Mouse (Mus musculus) cerebellum, adult (tissue): ENCODE data around the gene Dennd6b.

Experiments used
- ATAC-seq: cut with Nextera tagmentation; 2 replicates; pipeline ENCODE4 v1.9.2; 2017; ENCODE audit warnings: mild to moderate bottlenecking, moderate library complexity, mixed read lengths; ENCODE audit not compliant: insufficient number of reproducible peaks, low FRiP score, low TSS enrichment

Gene Dennd6b

DNA sequence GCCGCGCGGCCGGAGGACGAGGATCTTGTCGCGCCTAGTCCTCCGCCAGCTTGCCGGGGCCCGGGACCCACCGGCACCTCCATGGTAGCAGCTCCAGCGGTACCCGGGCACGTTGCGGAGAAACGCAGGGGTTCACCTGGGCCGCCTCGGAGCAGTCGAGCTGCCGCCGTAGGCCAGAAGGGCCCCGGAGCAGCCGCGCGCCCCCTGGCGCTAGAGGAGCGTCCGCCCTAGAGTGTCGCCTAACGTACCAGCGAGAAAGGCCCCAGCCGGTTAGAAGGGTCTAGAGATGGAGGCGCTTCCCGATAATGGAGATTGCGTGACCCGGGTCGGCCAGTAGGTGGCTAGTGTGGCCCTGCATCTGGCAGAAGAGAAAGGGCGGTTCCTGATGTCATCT lies at the start of gene Dennd6b:
Gene Dennd6b, minus strand, starts transcription at position 184 of the 394 bp plus-strand sequence.
- ATAC-seq: peak; percentile 95

DNA sequence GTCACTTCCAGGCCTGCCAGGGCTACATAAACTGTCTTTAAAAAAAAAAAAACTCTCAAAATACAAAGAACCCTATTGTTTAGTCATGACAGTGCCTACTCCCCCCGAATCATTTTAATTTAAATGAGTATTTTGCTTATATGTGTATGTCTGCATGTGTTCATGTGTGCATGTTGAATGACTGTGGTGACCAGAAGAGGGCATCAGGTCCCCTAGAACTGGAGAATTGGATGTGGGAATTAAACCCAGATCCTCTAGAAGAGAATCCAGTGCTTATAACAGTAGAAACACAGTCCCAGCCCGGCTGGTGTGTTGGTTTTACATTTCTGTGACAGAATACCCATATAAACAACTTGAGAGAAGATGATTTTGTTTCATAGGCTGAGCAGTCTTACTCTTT lies 44.7 kb upstream of the Dennd6b start:
- ATAC-seq: no peak

DNA sequence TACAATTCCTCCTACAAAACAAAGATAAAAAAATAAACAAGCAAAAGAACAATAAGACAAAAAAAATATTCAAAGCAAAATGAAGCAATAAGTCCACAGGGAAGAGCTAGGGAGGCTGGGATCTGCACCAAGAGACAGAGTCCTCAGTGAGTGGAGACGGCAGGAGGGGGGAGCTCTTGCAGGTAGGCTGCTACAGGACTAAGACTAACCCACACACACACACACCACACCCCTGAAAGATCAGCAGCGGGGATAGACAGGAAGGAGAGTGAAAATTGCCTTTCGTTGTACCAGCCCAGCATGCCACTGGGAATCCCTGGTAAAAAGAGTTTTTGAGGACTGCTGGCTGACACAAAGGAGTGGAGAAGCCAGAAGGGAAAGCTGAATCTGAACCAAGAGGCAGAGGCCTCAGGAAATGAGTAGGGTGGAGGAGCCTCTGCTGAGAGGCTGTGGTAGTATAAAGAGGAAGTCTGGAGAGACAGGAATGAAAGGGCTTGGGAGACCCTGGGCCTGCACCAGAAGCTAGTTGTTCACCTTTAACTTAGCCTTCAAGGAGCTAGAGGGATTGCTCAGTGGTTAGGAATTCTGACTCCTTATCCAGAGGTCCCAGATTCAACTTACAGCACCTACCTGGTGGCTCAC lies 43.6 kb upstream of the Dennd6b start:
- ATAC-seq: no peak

DNA sequence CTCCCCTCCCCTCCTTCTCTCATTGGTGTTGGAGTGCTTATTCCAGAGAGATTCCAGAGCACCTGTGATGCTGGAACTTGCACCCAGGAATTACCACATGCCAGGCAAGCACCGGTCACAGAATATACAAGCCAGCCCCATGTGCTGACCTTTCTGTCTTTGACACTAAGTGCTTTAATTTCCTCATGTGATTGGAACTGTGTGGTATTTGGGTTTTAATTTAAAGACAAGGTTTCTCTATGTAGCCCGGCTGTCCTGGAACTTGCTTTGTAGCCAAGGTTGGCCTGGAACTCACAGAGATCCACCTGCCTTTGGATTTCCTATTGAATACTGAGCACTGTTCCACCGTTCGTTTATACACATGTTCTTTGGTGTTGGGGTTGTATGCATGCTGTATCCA lies 37.8 kb upstream of the Dennd6b start:
- ATAC-seq: no peak

DNA sequence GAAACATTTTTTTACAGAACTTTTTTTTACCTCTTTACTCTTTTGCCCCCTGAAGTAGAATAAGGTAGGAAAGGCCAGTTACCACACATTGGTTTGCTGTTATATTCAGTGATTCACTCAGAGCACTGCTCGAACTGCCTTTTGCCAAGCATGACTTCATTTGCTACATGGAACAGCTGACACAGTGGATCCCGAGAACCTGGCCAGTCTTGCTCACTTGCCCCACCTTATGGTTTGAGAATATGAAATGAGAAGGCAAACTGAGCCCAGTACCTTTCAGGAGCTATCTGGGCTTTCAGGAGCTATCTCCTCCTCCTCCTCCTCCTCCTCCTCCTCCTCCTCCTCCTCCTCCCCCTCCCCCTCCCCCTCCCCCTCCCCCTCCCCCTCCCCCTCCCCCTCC lies 37.3 kb upstream of the Dennd6b start:
- ATAC-seq: peak; percentile 84

DNA sequence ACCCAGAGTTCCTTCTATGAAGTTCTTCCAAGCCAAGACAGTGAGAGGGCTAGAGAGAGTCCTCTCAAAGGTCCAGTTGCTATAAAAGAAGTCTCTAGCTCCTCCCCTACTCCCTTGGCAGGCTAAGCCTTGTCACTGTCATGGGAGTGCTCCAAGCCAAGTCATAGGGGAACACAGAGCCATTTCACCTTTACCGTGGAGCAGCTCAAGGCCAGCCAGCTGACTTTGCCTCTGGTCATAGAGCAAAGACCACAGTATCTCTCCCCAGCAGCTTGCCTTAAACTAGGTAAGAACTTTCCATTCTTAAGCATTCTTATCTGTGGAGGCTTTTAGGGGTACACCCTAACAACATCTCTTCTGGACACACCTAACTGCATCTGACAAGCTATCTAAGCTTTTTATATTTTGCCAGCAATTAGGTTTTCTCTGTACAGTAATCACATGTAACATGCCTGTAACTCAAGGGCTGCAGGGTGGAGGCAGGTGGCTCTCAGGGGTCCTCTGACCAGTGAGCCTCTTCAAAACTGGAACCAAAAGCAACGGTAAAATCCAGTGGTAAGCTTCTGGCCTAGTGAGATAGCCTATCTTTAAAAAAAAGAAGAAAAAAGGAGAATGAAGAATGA lies 19.4 kb upstream of the Dennd6b start:
- no peak for ATAC-seq

DNA sequence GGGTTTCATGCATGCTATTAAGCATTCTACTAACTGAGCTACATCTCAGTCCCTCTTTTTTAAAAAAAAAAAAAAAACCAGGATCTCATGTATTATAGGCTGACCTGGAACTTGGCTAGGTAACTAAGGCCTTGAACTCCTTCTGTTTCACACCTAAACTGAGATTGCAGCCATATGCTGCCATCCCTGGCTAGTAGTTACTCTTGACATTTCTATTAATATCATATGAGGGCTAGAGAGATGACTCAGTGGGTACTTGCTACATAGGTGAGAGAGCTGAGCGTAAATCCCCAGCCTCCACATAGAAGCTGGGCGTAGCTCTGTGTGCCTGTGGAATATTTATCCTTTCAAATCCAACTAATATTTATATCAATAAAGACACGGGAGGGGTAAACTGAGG lies 18.7 kb upstream of the Dennd6b start:
- ATAC-seq: 0 out of 2 replicates have a peak, but pooled peaks have one; percentile 13

DNA sequence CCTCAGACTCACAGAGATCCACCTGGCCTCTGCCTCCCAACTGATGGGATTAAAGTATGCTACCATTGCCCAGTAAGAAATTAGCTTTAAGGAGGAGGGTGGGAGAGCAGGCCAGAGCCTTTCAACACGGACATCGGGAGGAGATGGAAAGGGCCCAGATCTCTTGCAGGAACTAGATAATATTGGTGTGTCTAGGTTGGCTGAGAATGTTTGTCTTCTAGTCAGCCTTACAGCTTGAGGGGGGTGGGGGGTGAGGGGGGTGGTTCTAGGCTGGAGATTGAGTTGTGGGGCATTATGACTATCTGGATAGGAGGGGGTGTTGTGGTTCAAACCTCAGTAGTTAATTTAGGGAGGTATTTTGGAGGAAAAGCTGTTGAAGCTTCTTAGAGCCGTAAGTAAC lies 17.2 kb upstream of the Dennd6b start:
- no peak for ATAC-seq

DNA sequence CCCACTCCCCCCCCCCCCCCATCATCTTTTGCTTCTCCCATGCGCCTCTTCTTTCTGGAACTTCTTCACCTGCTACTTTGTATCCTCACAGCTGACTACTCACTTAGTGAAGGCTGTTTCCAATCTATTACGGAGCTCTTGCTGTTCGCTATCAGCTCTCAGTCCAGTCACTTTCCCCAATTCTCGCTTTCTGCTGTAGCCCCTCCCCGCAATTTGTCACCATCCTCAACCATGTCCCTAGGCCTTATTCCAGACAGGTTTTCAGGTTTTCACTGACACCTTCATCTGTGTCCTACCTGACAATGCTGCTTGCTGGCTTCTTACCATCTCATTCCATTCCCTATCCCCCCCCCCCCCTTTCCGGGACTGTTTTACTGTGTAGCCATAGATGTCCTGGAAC lies 16.2 kb upstream of the Dennd6b start:
- ATAC-seq: no peak

DNA sequence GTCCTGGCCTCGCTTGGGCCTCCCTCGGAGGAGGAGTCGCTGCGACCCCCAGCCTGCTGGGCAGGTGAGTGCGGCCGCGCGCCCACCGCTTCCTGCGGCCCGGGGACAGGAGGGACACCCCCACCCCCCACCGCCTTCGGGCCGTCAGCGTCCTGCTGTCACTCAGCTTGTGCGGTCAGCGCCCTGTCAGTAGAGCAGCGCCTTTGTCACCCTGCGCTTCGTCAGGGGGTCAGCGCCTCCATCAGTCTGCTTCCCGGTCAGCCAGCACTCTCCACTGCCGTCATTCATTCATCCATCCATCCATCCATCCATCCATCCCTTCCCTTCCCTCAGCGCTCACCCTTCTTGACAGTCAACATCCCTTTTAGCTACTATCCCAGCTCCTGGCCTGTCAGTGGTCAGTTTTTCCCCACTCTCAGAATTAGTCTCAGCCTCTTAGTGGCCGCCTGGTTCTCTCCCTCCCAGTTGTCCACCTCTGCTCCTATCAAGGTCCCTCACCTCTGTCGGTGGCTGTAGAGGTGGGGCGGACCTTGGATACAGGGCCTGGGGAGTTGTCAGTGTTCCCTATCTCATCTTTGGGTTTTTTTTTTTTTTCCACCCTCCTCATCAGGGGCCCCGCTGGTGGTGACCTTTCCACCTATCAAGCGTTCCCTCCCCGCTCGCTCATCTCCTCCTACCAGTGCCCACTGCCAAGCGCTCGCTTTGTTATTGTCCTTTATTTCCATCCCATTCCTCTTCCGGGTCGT lies 15.6 kb upstream of the Dennd6b start:
- ATAC-seq: peak; percentile 27

DNA sequence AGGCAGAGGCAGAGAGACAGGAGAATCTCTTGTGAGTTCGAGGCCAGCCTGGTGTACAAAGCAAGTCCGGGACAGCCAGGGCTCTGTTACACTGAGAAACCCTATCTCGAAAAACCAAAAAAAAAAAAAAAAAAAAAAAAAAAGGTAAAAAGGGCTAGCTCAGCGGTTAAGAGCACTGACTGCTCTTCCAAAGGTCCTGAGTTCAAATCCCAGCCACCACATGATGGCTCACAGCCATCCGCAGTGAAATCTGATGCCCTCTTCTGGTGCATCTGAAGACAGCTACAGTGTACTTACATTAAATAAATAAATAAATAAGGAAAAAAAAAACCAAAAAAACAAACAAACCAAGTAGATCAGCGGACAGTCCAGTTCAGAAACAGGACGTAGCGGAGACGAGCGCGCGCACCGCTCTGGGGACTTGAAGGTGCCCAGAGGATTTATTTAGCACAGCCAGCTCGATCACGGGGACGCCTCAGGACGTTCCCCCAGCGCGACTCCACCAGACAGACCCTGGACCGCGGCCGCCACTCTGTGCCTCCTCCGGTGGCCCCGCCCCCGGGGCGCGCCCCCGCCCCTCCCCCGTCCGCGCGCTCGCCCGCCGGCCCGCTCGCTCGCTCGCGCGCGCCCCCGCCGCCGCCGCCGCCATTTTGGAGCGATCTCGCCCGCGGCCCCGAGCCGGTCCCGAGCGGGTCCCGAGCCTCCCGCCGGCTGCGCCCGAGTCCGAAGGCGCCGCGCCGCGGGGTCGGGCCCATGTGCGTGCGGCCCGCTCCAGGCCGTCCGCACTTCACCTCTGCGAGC lies 14.8 kb upstream of the Dennd6b start, which contains the start of gene Ppp6r2:
Gene Ppp6r2, plus strand, starts transcription at position 639 of the 801 bp plus-strand sequence.
- peak; percentile 29; the same call in 1 of the 2 replicates for ATAC-seq

DNA sequence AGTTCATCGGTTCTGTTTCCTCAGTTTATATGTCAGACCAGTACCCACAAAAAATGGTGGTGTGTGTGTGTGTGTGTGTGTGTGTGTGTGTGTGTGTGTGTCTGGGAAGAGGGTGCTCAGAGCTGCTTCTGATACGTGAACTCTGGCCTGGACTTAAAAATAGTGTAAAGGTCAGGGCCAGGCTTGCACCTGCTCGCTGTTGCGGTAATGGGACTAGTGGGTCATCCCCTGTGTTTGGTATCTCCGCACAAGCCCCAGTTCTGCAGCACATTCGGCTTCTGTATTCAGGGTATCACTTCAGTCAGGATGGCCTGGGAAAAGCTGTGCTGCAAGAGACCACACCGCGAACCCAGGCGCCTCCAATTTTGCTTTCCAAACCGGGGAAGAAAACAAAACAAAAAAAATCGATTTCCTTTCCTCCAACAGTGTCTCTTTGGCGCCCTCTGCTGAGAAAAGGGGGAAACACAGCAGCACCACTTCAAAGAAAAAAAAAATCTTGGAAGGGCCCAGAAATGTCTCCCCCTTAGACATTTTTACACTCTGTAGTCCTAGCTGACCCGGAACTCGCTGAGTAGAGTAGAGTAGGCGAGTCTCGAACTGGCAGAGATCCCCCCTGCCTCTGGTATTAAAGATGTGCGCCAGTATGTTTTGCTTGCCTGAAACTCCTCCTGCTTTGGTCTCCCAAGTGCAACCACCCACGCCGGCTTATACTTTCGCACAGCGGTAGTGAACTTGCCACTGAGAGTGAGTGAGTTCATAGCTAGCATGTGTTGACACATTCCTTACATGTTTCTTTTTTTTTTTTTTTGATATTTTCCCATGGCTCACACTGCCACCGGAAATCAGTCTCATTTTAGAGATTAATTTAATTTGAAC lies 13.8 kb upstream of the Dennd6b start:
- ATAC-seq: no peak

DNA sequence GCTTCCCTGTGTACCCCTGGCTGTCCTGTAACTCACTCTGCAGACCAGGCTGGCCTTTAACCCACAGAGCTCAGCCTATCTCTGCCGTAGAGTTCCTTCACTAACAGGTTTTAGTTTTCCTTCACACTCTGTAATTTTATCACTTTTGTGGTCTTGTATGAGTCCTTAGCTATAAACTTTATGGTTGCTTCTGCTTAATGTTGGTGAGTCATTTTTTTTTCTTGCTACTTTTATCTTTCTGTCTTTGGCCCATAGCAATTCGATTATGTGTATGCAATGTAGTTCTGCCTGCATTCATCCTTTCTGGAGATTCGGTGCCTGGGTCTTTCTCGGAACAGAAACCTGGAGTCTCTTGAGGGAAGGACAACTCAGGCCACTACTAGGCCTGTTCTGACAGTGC lies 11.2 kb upstream of the Dennd6b start:
- no peak for ATAC-seq

DNA sequence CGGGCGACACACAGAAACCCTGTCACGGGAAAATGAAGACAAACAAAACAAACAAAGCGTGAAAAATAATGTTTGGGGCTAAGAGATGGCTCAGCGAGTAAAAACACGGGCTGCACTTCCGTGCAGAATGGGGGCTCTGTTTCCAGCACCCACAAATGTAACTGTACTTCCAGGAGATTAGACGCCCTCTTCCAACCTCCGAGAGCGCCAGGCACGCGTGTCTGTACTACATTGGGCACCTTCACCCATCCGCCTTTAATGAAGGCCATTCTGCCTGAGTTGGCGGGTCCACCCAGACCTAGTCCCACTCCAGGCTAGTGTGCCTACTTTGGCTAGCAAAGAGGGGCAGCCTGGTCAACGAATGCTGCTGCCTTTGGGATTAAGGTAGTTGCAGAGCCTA lies 760 bp upstream of the Dennd6b start:
- ATAC-seq: no peak

DNA sequence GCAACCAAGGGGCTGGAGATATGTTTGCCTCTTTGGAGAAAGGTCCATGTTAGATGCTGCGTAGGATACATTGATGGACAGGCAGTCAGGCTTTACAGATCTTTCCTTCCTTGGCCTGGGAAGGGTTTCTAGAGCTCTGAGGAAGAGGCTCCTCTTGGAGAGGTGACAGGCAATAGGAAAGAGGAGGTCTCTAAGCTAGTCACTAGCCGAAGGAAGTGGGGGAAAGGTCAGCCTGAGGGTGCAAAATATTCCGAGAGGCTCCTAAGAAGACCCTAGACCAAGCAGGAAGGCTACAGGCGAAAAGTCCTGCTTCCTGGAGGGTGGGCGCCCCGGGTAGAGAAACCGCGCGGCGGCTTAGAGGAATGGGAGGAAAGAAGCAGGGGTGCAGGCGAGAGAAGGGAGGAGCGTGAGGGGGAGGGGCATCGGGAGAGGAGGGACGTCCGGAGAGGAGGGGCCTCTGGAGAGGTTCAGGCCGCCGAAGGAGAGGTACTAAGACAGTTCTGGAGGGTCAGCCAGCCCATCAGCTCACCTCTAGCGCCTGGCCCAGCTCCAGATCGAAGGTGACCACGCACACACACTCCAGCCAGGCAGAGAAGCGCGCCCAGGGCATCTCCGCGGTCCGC lies 495 bp downstream of the Dennd6b start:
- peak; percentile 84 for ATAC-seq

DNA sequence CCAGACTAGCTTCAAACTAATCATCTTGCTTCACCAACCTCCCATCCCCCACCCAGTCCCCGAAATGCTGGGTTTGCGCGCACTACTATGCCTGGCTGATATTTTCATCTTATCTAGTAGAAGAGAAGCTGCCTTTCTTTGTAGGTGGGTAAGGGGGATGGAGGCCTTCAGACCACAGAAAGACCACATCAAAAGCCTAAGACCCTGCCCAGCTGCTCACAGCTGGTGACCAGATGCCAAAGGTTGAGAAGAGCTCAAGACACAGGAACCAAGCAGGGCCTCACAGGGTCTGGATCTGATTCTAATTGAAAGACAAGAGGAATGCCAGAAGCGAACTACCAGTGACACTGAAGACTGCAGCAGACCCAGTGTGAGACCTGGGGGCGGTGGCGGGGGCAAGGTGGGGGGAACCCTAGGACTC lies 1.0 kb downstream of the Dennd6b start:
- no peak for ATAC-seq

DNA sequence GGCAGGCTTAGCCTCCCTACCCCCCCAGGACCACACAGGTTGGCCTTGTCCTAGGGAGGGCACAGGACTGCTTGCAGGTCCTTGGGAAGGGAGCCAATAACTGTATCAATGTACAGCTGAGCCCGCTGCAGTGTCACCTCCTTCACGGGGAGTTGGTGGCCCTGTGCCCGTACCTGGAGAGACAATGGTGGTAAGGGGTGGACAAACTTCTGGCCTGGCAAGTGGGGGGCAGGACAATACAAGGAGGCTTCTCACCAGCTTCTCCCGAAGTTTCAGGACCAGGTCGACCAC lies 11.4 kb downstream of the Dennd6b start:
- no peak for ATAC-seq

DNA sequence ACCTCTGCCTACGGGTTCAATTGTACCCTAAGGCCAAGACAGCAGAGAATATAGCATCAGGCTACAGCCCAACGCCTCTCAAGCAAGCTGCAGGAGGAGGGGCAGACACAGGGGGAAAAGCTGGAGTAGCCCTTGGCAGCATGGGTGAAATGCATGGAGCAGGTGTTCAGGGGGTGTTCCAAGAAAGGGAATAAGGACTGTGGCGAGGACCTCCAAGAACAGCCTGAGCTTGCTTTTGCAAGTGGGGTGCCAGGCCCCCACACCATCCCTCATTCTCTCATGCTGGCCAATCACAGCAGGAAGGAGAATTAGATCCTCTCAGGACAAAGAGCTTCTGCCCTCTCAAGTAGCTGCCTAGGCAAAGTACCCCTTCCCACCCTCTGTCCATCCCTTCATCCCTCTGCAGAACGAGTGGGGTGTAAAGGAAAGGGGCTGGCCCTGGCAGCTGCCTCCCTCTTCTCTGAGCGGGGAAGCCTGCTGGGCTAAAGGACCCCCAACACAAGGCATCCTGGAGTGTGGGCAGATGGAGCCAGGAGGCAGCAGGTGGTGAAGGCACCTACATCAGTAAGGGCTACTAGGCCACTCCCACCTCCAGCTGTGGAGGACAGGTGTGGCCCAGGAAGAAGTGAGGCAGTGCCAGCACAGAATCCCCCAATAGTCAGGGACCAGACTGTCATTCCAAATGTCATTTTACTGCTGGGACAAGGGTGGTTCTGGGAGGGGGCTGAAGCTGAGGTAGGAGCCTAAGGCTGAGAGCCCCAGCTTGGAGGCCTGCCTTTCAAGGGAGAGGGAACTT lies 12.0 kb downstream of the Dennd6b start:
- ATAC-seq: no peak

DNA sequence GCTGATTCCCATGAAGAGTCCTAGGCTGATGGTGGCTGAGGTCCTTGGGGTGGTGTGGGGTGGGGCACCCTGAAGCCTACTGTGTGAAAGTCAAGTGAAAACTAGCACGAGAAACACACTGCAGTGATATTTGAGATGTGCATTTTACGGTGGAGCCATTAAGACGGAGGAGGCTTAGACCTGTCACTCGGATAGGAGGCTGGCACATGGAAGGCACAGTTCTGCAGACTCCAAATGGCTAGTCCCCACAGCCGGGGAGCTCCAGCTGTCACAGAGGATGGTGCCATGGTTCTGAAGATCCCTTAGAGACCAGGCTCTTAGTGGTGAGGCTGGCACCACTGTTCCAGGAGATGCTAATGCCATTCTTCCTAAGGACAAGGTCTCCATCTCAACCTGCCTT lies 13.5 kb downstream of the Dennd6b start:
- ATAC-seq: no peak
